Comparison of ENCODE assay signal across 8 mouse cellular contexts in genomic region chr5:151367317-151367716, GRCm38 (mm10).
DNase-seq lines count a peak whose midpoint lies in the region; ATAC-seq and TF ChIP-seq lines count a peak whose summit lies in the region.

No protein-coding gene starts in this region.

- TF ChIP-seq CTCF in lung, adult 2 months (IDR thresholded peaks at IDR 0.05; ENCODE audit: insufficient read depth, low read length), result no peak

- no peaks in the 10 kb centered on the region for H3K9me3 ChIP-seq in lung, embryonic 16.5 days (ENCODE audit: control insufficient read depth, low read length)
- no peaks in the 10 kb centered on the region for H3K9me3 ChIP-seq in forebrain, embryonic 11.5 days (ENCODE audit: control insufficient read depth, low read length)
- no peaks in the 10 kb centered on the region for H3K9me3 ChIP-seq in stomach, embryonic 15.5 days

- ATAC-seq in lung, embryonic 16.5 days (ENCODE audit: low read depth), result no peak
- ATAC-seq in forebrain, embryonic 11.5 days (replicated peaks; ENCODE audit: low FRiP score), result no peak
- no peak for ATAC-seq in stomach, embryonic 15.5 days (ENCODE audit: insufficient read depth, low FRiP score, low read depth)

- no peaks in the 10 kb centered on the region for H3K36me3 ChIP-seq in lung, embryonic 16.5 days (ENCODE audit: control insufficient read depth, insufficient read depth, low read length)
- H3K36me3 ChIP-seq in forebrain, embryonic 11.5 days (ENCODE audit: control insufficient read depth, insufficient read depth, low read length), result no peaks in the 10 kb centered on the region
- no peaks in the 10 kb centered on the region for H3K36me3 ChIP-seq in stomach, embryonic 15.5 days

- H3K4me3 ChIP-seq in lung, embryonic 16.5 days (ENCODE audit: low read length), result peak overlapping the region; percentile 65
- no peak overlapping the region for H3K4me3 ChIP-seq in lung, adult 2 months (replicated peaks; ENCODE audit: extremely low read depth, low read depth, low read length)
- peak overlapping the region; percentile 47 for H3K4me3 ChIP-seq in forebrain, embryonic 11.5 days (ENCODE audit: low read depth, low read length)
- H3K4me3 ChIP-seq in stomach, embryonic 15.5 days (replicated peaks), result peak overlapping the region; percentile 52

- peak overlapping the region; percentile 77 for H3K9ac ChIP-seq in lung, embryonic 16.5 days (ENCODE audit: low read length)
- H3K9ac ChIP-seq in forebrain, embryonic 11.5 days (ENCODE audit: low read length), result peak overlapping the region; percentile 70
- H3K9ac ChIP-seq in stomach, embryonic 15.5 days, result no peak overlapping the region

- TF ChIP-seq POLR2A in lung, adult 2 months (IDR thresholded peaks at IDR 0.05; ENCODE audit: borderline replicate concordance, extremely low read depth, low read depth, low read length), result no peak

- H3K27ac ChIP-seq in lung, embryonic 16.5 days (ENCODE audit: low read length), result peak overlapping the region; percentile 95
- H3K27ac ChIP-seq in forebrain, embryonic 11.5 days (ENCODE audit: low read depth, low read length), result no peak overlapping the region
- H3K27ac ChIP-seq in stomach, embryonic 15.5 days, result peak overlapping the region; percentile 93

- peak overlapping the region; percentile 73 for H3K4me2 ChIP-seq in lung, embryonic 16.5 days (ENCODE audit: low read depth, low read length)
- H3K4me2 ChIP-seq in forebrain, embryonic 11.5 days (ENCODE audit: low read depth, low read length, severe bottlenecking), result peak overlapping the region; percentile 72; the same call in 1 of the 2 replicates
- peak overlapping the region; percentile 67 for H3K4me2 ChIP-seq in stomach, embryonic 15.5 days

- 79% methylated on average over 1 of the region's 1 CpGs for WGBS in lung, embryonic 16.5 days
- WGBS in lung, adult 2 months, result 88% methylated on average over 1 of the region's 1 CpGs
- 88% methylated on average over 1 of the region's 1 CpGs for WGBS in forebrain, embryonic 11.5 days
- 62% methylated on average over 1 of the region's 1 CpGs for WGBS in stomach, embryonic 15.5 days

- no peaks in the 10 kb centered on the region for H3K27me3 ChIP-seq in lung, embryonic 16.5 days (ENCODE audit: control insufficient read depth, insufficient read depth, low read depth, low read length)
- no peaks in the 10 kb centered on the region for H3K27me3 ChIP-seq in forebrain, embryonic 11.5 days (ENCODE audit: control insufficient read depth, insufficient read depth, low read length)
- no peaks in the 10 kb centered on the region for H3K27me3 ChIP-seq in stomach, embryonic 15.5 days (replicated peaks)

- peaks cover 8% of the 10 kb centered on the region for H3K4me1 ChIP-seq in lung, embryonic 16.5 days (replicated peaks; ENCODE audit: control insufficient read depth, insufficient read depth, low read length)
- peaks cover 3% of the 10 kb centered on the region; the same call in 1 of the 2 replicates for H3K4me1 ChIP-seq in lung, adult 2 months (ENCODE audit: control insufficient read depth, insufficient read depth, low read length)
- no peaks in the 10 kb centered on the region; the same call in 1 of the 2 replicates for H3K4me1 ChIP-seq in forebrain, embryonic 11.5 days (replicated peaks; ENCODE audit: control insufficient read depth, insufficient read depth, low read length)
- 0 out of 2 replicates have a peak, but pooled peaks cover 3% of the 10 kb centered on the region for H3K4me1 ChIP-seq in stomach, embryonic 15.5 days

- DNase-seq in lung, adult 2 months, result no peak
- DNase-seq in forebrain, embryonic 11.5 days (ENCODE audit: low spot score), result no peak
- peak; percentile 36 for DNase-seq in liver
- no peak for DNase-seq in gastrocnemius, adult 8-10 months (ENCODE audit: low spot score in 2 of 2)
- DNase-seq in left cerebral cortex, adult 8-10 months (ENCODE audit: low spot score in 2 of 2), result no peak
- DNase-seq in adrenal gland, postnatal 4 days (ENCODE audit: low spot score in 2 of 2), result no peak
